Mouse (Mus musculus) gastrocnemius, postnatal 10 days (tissue): ENCODE measurements around the gene Gm20388. TPM values are rescaled to one million over a fixed set of nuclear protein-coding genes. Genes with fewer than 3 reads are reported as not detected.

ENCODE experiments used
- DNase-seq: peaks from one replicate; pipeline ENCODE4 v3.0.0; 2021; ENCODE audit warnings: mixed read lengths
- total RNA-seq, 2 experiments: library from RNA; stranded (reverse); gene quantifications; 2 replicates each; pipeline ENCODE4 v1.2.3; 2021

Gm20388 gene
- total RNA-seq, 2 experiments from 2014 or later: 2.9 to 6.0 TPM

GRCm38 (mm10) chr8:121987892-121988291 is 2077.3 kb downstream of the Gm20388 start:
- DNase-seq: no peak

- no peak for DNase-seq
Measured at GRCm38 (mm10) chr8:121990506-121991255, 2080.0 kb downstream of the Gm20388 start.

- no peak for DNase-seq
Measured at GRCm38 (mm10) chr8:121991611-121992010, 2081.0 kb downstream of the Gm20388 start.

DNA sequence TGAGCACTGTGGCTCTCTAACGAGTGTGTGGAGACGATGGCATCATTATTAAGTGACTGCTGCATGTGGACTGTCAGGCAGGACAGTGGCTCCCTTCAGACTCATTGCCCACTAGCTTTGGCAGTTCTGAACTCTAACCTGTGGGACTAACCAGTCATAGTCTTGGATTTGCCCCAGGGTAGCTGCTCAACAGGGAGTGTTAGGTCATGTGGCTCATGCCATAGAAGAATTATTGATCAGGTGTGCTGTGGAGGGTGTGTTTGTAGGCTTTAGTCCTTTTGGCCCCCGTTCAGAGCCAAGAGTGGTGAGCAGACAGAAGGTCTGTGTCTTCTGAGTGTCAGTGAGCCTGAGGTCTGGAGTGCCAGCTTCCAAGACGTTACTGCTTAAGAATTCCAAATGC is 2082.3 kb downstream of the Gm20388 start:
- DNase-seq: no peak

- no peak for DNase-seq
Measured at GRCm38 (mm10) chr8:121995112-121995511, 2084.5 kb downstream of the Gm20388 start.

DNA sequence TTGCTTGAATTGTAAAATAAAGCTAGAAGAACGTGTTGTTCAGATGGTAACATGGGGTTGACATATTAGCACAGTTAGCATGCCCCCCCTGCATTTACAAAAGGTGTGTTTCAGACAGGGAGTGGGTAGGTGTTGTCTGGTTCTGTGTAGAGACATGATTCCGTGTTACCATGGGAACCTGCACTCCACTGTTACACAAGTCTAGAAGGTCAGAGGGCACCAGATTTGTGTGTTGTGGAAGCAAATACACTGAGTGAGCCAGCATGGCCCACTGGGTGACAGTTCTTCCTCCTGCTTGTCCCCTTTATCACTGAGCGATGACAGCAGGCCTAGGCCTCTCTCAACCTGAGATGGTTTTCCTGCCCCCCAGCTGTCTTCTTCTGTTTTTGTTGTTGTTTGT is 2085.3 kb downstream of the Gm20388 start:
- no peak for DNase-seq

DNA sequence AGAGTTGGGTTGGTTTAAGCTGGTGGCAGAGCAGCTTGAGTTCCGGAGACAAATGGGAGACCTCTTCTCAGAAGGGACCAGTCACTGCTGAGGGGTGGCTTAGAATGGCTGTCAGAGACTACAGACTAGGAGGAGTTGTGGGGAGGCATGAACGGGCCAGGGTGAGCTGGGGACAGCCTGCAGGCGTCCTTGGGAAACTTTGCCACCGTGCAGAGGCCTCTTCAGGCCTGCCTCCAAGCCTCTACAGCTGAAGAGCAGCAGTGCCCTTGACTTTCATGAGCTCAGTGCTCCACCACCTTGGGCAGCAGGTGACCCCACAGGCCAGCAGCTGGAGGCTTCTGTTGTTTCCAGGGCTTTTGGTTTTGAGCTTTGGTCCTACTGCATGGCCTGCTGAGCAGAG is 2088.0 kb downstream of the Gm20388 start:
- no peak for DNase-seq

DNA sequence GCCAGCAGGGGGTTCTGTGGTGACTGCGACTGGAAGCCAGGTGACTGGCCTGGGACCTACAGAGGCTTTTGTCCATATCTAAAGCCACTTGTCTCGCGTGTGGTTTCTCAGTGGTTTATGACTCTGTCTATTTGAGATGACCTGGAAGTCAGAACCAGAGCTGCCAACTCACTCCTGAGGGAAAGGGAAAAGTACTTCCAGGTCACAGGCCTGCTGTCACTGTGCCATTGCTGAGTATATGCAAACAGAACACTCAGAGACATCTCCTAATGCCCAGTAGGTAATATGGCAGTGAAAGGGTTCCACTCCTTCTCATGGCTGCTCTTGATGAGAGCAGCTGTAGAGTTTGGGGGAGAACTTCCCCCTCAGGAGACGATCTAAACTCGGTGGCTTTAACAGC is 2088.6 kb downstream of the Gm20388 start:
- DNase-seq: no peak

- DNase-seq: no peak
Measured at GRCm38 (mm10) chr8:122001339-122002115, 2090.9 kb downstream of the Gm20388 start.

- DNase-seq: no peak
Measured at GRCm38 (mm10) chr8:122003646-122004045, 2093.0 kb downstream of the Gm20388 start.

DNA sequence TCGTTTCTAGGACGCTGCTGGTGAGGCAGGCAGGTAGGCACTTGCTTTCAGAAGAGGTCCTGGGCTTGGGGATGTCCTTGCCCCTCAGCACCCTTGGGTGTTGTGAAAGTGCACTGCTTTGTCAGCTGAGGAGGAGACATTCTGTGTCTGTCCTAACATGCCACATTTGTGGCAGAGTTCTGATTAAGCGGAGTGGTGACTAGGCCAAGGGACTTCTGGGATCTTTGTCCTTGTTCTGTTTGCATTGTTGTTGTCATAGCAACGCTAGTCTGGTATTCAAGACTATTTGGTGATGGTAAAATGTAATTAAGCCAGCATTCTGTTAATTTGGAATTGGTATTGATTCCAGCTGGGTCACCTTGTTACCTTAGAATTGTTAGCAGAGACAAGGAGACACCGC is 2093.5 kb downstream of the Gm20388 start:
- no peak for DNase-seq

- DNase-seq: no peak
Measured at GRCm38 (mm10) chr8:122005422-122006204, 2095.0 kb downstream of the Gm20388 start.

DNA sequence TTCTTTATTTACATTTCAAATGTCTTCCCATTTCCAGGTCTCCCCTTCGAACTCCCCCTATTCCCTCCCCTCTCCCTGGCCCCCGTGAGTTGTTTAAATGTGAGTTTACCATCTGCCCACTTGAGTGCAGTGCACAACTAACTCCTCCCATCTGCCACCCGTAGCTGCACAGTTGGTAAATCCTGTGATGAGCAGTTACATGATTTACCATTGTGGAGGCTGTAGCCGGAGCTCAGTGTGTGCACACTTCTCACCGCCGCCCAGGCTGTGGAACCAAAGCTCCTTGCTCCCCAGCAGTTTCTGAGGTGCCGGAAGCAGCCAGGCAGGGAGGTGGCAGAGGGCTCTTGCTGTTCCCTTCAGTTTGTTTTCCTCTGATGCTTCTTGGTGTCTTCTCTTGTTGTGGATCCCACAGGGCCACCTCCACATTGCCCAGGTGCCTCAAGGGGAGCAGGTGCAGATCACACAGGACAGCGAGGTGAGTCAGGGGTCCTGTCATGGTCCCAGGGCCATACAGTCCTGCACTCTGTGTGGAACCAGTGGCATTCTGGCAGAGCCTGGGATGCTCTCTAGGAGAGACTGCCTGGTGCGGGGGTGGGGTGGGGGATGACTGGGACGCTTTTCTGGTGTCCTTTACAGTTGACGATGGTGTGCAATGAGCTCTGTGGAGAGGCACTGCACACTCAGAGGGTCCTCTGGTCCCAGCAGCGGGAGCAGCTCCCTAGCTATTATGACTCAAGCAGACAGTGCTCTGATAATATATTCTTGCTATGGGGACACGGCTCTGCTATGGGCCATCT is 2096.2 kb downstream of the Gm20388 start:
- DNase-seq: no peak

- DNase-seq: no peak
Measured at GRCm38 (mm10) chr8:122008395-122008794, 2097.8 kb downstream of the Gm20388 start.

- DNase-seq: no peak
Measured at GRCm38 (mm10) chr8:122010638-122011037, 2100.0 kb downstream of the Gm20388 start.

- no peak for DNase-seq
Measured at GRCm38 (mm10) chr8:122011066-122011588, 2100.5 kb downstream of the Gm20388 start.

GRCm38 (mm10) chr8:122014606-122015005 is 2104.0 kb downstream of the Gm20388 start:
- DNase-seq: no peak

GRCm38 (mm10) chr8:122018046-122018831 is 2107.6 kb downstream of the Gm20388 start:
- DNase-seq: peak; percentile 39

GRCm38 (mm10) chr8:122019162-122019561 is 2108.5 kb downstream of the Gm20388 start:
- DNase-seq: no peak

DNA sequence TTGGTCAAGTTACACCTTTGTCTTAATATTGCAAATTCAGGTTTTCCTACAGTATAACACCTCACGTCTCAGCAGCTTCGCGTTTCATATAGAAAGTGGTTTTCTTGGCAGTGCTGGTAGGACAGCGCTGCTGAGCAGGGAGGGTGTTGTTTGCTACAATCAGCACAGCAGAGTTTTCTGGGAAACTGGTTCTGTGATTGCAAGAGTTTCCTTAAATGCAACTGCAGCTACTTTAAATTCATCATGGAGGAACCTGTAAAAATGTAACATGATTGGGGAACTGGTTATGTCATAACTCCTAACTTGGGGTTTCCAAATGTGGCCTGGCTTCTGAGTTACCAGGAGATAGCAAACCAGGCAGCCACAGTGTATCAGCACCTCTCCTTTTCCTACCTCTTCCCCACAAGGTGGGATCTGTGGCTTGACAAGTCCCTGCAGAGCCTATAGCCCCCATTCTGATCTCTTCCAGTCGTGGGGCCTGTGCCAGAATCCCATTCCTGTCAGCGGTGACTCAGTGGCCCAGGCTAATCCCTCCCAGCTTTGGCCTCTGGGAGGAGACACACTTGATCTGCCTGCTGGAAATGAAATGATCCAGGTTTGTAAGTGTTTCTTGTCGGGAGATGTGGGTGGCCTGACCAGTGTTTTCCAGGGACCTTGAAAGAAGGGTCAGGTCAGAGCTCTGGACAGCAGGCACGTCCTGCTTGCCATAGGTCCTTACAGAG is 2109.6 kb downstream of the Gm20388 start:
- DNase-seq: no peak
